ENCODE assay signal across 11 mouse cellular contexts in genomic region chr4:15435111-15435899, GRCm38 (mm10).
A peak's percentile ranks its signal among the peaks of the same experiment; 100 is the strongest.
DNase-seq lines count a peak whose midpoint lies in the region; ATAC-seq and TF ChIP-seq lines count a peak whose summit lies in the region.
"Had no signal": no experiment of that assay in that cellular context is flagged by ENCODE, and none has a peak within 500 bp of the region (broad histone marks: within the 10 kb centered on the region; RNA-seq: fewer than 3 reads in every experiment).

No protein-coding gene starts in this region.

- no peak for TF ChIP-seq CTCF in thymus, adult 2 months (IDR thresholded peaks at IDR 0.05; ENCODE audit: borderline replicate concordance, control insufficient read depth, extremely low read depth, insufficient read depth, low read length, poor library complexity)

- H3K27me3 ChIP-seq in limb, embryonic 12.5 days: no peaks in the 10 kb centered on the region
- H3K27me3 ChIP-seq in thymus, adult 2 months (ENCODE audit: control insufficient read depth, insufficient read depth, low read length): no peaks in the 10 kb centered on the region
- H3K27me3 ChIP-seq: intestine, embryonic 15.5 days had no signal

- TF ChIP-seq POLR2A in thymus, adult 2 months (IDR thresholded peaks at IDR 0.05; ENCODE audit: control insufficient read depth, extremely low read depth, insufficient read depth, low read length, poor library complexity): no peak

- no peak overlapping the region for H3K27ac ChIP-seq in limb, embryonic 12.5 days
- H3K27ac ChIP-seq in thymus, adult 2 months (ENCODE audit: control insufficient read depth, insufficient read depth, low read length): no peak overlapping the region
- H3K27ac ChIP-seq: intestine, embryonic 15.5 days had no signal

- H3K4me3 ChIP-seq in limb, embryonic 12.5 days (replicated peaks): no peak overlapping the region
- H3K4me3 ChIP-seq in thymus, adult 2 months (ENCODE audit: control insufficient read depth, insufficient read depth, low read length): no peak overlapping the region
- H3K4me3 ChIP-seq: intestine, embryonic 15.5 days had no signal

- 18% methylated on average over 5 of the region's 5 CpGs for WGBS in limb, embryonic 12.5 days
- WGBS in thymus, adult 2 months: 76% methylated on average over 5 of the region's 5 CpGs

- H3K9ac ChIP-seq in limb, embryonic 12.5 days (replicated peaks): no peak overlapping the region
- H3K9ac ChIP-seq: intestine, embryonic 15.5 days had no signal

- no peak overlapping the region for H3K4me2 ChIP-seq in limb, embryonic 12.5 days
- H3K4me2 ChIP-seq: intestine, embryonic 15.5 days had no signal

- no peaks in the 10 kb centered on the region for H3K9me3 ChIP-seq in limb, embryonic 12.5 days
- H3K9me3 ChIP-seq: intestine, embryonic 15.5 days had no signal

- intact Hi-C loops in gastrocnemius, postnatal 14 days (cut with DNase I; ENCODE audit: low total_unique reads): no loop called here

- no peak for DNase-seq in frontal cortex, postnatal 14 days (ENCODE audit: low spot score in 2 of 2)
- peak; percentile 14 for DNase-seq in right cerebral cortex, adult 18-20 months
- DNase-seq in right cerebral cortex, postnatal 14 days: no peak
- peak; percentile 38 for DNase-seq in telencephalon, adult 2 months (ENCODE audit: low read depth, low spot score)
- no peak for DNase-seq in gastrocnemius, postnatal 14 days
- DNase-seq in thymus, adult 2 months: no peak
- DNase-seq: heart, adult 11 months; liver had no signal

- 0 out of 2 replicates have a peak, but pooled peaks cover 7% of the 10 kb centered on the region for H3K4me1 ChIP-seq in limb, embryonic 12.5 days (replicated peaks)
- H3K4me1 ChIP-seq in thymus, adult 2 months (replicated peaks; ENCODE audit: control insufficient read depth, insufficient read depth, low read length): no peaks in the 10 kb centered on the region
- H3K4me1 ChIP-seq: intestine, embryonic 15.5 days had no signal

- no peaks in the 10 kb centered on the region for H3K36me3 ChIP-seq in limb, embryonic 12.5 days
- no peaks in the 10 kb centered on the region for H3K36me3 ChIP-seq in thymus, adult 2 months (ENCODE audit: control insufficient read depth, insufficient read depth, low read length)
- H3K36me3 ChIP-seq: intestine, embryonic 15.5 days had no signal

- peak; percentile 86 for ATAC-seq in frontal cortex, adult (ENCODE audit: low TSS enrichment)
- ATAC-seq in limb, embryonic 12.5 days (ENCODE audit: insufficient number of reproducible peaks, insufficient read depth, low FRiP score, low TSS enrichment, low read depth): peak; percentile 78; the same call in 1 of the 2 replicates
- ATAC-seq: intestine, embryonic 15.5 days had no signal

Comparison
In these comparisons a context has a peak if more than half of its experiments do, and no peak if none do; other contexts are left out.
1. DNase-seq: peak in right cerebral cortex, adult 18-20 months (single experiment) and telencephalon, adult 2 months (single experiment); none in frontal cortex, postnatal 14 days (0 of 2), right cerebral cortex, postnatal 14 days (single experiment), gastrocnemius, postnatal 14 days (single experiment) and thymus, adult 2 months (single experiment).